Mouse (Mus musculus): ENCODE data around the gene Sh2d4b. TPM values are rescaled to one million over a fixed set of nuclear protein-coding genes. Genes with fewer than 3 reads are reported as not detected.

Sh2d4b gene
- 1.2 and 1.4 TPM in 2 replicates for polyA plus RNA-seq (2015; fragmentation: Nextera tagmentation; extraction: Ambion mirVana)

GRCm38 (mm10) chr14:40893196-40893595 lies at the start of gene Sh2d4b:
Gene Sh2d4b (minus strand): TSS chr14:40893266.
- WGBS: 76% methylated on average over 3 of the region's 3 CpGs
- no peaks in the 10 kb centered on the region for H3K27me3 ChIP-seq
- H3K9me3 ChIP-seq: no peaks in the 10 kb centered on the region
- no peak for ATAC-seq
- H3K36me3 ChIP-seq: no peaks in the 10 kb centered on the region
- no peak within 1 kb of the TSS for H3K9ac ChIP-seq (replicated peaks)
- H3K4me2 ChIP-seq (replicated peaks): no peak within 1 kb of the TSS
- H3K4me1 ChIP-seq (replicated peaks): peaks cover 7% of the 10 kb centered on the region
- H3K27ac ChIP-seq: no peak within 1 kb of the TSS
- no peak within 1 kb of the TSS for H3K4me3 ChIP-seq (replicated peaks)

- Histone ChIP-seq H3K4me2 (replicated peaks) (no peak overlapping the region), H3K27me3 (no peaks in the 10 kb centered on the region), H3K4me3 (replicated peaks) (no peak overlapping the region), H3K27ac (no peak overlapping the region), H3K36me3 (peaks cover 18% of the 10 kb centered on the region), H3K4me1 (replicated peaks) (no peaks in the 10 kb centered on the region), H3K9me3 (no peaks in the 10 kb centered on the region), H3K9ac (replicated peaks) (no peak overlapping the region)
- ATAC-seq: no peak
- 81% methylated on average over 2 of the region's 2 CpGs for WGBS
Observed at GRCm38 (mm10) chr14:40942429-40942828, 49.4 kb upstream of the Sh2d4b start.

- Histone ChIP-seq H3K27me3 (no peaks in the 10 kb centered on the region), H3K4me3 (replicated peaks) (no peak overlapping the region), H3K27ac (no peak overlapping the region), H3K9me3 (no peaks in the 10 kb centered on the region), H3K9ac (replicated peaks) (no peak overlapping the region), H3K4me1 (replicated peaks) (no peaks in the 10 kb centered on the region; the same call in 1 of the 2 replicates), H3K36me3 (no peaks in the 10 kb centered on the region), H3K4me2 (replicated peaks) (no peak overlapping the region)
- no peak for ATAC-seq
- 89% methylated on average over 11 of the region's 11 CpGs for WGBS
Observed at GRCm38 (mm10) chr14:40938380-40938987, 45.4 kb upstream of the Sh2d4b start.

- Histone ChIP-seq H3K4me1 (replicated peaks) (no peaks in the 10 kb centered on the region; the same call in 1 of the 2 replicates), H3K27me3 (no peaks in the 10 kb centered on the region), H3K9me3 (no peaks in the 10 kb centered on the region), H3K9ac (replicated peaks) (no peak overlapping the region), H3K27ac (no peak overlapping the region), H3K4me2 (replicated peaks) (no peak overlapping the region), H3K36me3 (peaks cover 5% of the 10 kb centered on the region; the same call in 1 of the 2 replicates), H3K4me3 (replicated peaks) (no peak overlapping the region)
- no peak for ATAC-seq
- 54% methylated on average over 4 of the region's 4 CpGs for WGBS
Observed at GRCm38 (mm10) chr14:40937052-40937451, 44.0 kb upstream of the Sh2d4b start.

GRCm38 (mm10) chr14:40935481-40935880 lies 42.4 kb upstream of the Sh2d4b start:
- WGBS: 89% methylated on average over 1 of the region's 1 CpGs

GRCm38 (mm10) chr14:40935054-40935453 lies 42.0 kb upstream of the Sh2d4b start:
- Histone ChIP-seq H3K27me3 (no peaks in the 10 kb centered on the region), H3K9me3 (no peaks in the 10 kb centered on the region), H3K4me1 (replicated peaks) (peaks cover 15% of the 10 kb centered on the region), H3K36me3 (peaks cover 5% of the 10 kb centered on the region; the same call in 1 of the 2 replicates), H3K4me2 (replicated peaks) (no peak overlapping the region), H3K27ac (no peak overlapping the region), H3K4me3 (replicated peaks) (no peak overlapping the region), H3K9ac (replicated peaks) (no peak overlapping the region)
- 89% methylated on average over 2 of the region's 2 CpGs for WGBS
- ATAC-seq: no peak

More at GRCm38 (mm10) chr14:40935481-40935880, 42.4 kb upstream of the Sh2d4b start:
- no peaks in the 10 kb centered on the region for H3K27me3 ChIP-seq
- no peak overlapping the region for H3K4me2 ChIP-seq (replicated peaks)
- H3K9ac ChIP-seq (replicated peaks): no peak overlapping the region
- no peak overlapping the region for H3K27ac ChIP-seq
- no peaks in the 10 kb centered on the region for H3K9me3 ChIP-seq
- H3K4me3 ChIP-seq (replicated peaks): no peak overlapping the region
- no peak for ATAC-seq
- H3K36me3 ChIP-seq: peaks cover 5% of the 10 kb centered on the region; the same call in 1 of the 2 replicates
- peaks cover 14% of the 10 kb centered on the region for H3K4me1 ChIP-seq (replicated peaks)

- H3K4me3 ChIP-seq (replicated peaks): no peak overlapping the region
- no peak overlapping the region for H3K9ac ChIP-seq (replicated peaks)
- no peaks in the 10 kb centered on the region for H3K27me3 ChIP-seq
- H3K36me3 ChIP-seq: peaks cover 5% of the 10 kb centered on the region; the same call in 1 of the 2 replicates
- no peaks in the 10 kb centered on the region for H3K9me3 ChIP-seq
- no peak overlapping the region for H3K4me2 ChIP-seq (replicated peaks)
- WGBS: 89% methylated on average over 7 of the region's 7 CpGs
- ATAC-seq: no peak
- no peak overlapping the region for H3K27ac ChIP-seq
- H3K4me1 ChIP-seq (replicated peaks): peaks cover 18% of the 10 kb centered on the region
Observed at GRCm38 (mm10) chr14:40933328-40933727, 40.3 kb upstream of the Sh2d4b start.

- Histone ChIP-seq H3K9me3 (no peaks in the 10 kb centered on the region), H3K27me3 (no peaks in the 10 kb centered on the region), H3K4me1 (replicated peaks) (peaks cover 18% of the 10 kb centered on the region), H3K4me3 (replicated peaks) (no peak overlapping the region), H3K36me3 (peaks cover 5% of the 10 kb centered on the region; the same call in 1 of the 2 replicates), H3K27ac (no peak overlapping the region), H3K4me2 (replicated peaks) (no peak overlapping the region), H3K9ac (replicated peaks) (no peak overlapping the region)
- 86% methylated on average over 9 of the region's 9 CpGs for WGBS
- ATAC-seq: no peak
Observed at GRCm38 (mm10) chr14:40932225-40932624, 39.2 kb upstream of the Sh2d4b start.

GRCm38 (mm10) chr14:40931115-40931829 lies 38.2 kb upstream of the Sh2d4b start:
- 63% methylated on average over 3 of the region's 3 CpGs for WGBS
- no peaks in the 10 kb centered on the region for H3K9me3 ChIP-seq
- no peak overlapping the region for H3K4me2 ChIP-seq (replicated peaks)
- H3K27ac ChIP-seq: no peak overlapping the region
- no peak overlapping the region for H3K9ac ChIP-seq (replicated peaks)
- no peak for ATAC-seq
- H3K36me3 ChIP-seq: peaks cover 5% of the 10 kb centered on the region; the same call in 1 of the 2 replicates
- H3K4me1 ChIP-seq (replicated peaks): peaks cover 18% of the 10 kb centered on the region
- no peaks in the 10 kb centered on the region for H3K27me3 ChIP-seq
- H3K4me3 ChIP-seq (replicated peaks): no peak overlapping the region

GRCm38 (mm10) chr14:40929943-40930342 lies 36.9 kb upstream of the Sh2d4b start:
- 95% methylated on average over 2 of the region's 2 CpGs for WGBS
- no peak overlapping the region for H3K27ac ChIP-seq
- no peak overlapping the region for H3K4me2 ChIP-seq (replicated peaks)
- peaks cover 18% of the 10 kb centered on the region for H3K4me1 ChIP-seq (replicated peaks)
- no peak overlapping the region for H3K9ac ChIP-seq (replicated peaks)
- ATAC-seq: no peak
- H3K4me3 ChIP-seq (replicated peaks): no peak overlapping the region
- H3K36me3 ChIP-seq: peaks cover 5% of the 10 kb centered on the region; the same call in 1 of the 2 replicates
- no peaks in the 10 kb centered on the region for H3K9me3 ChIP-seq
- no peaks in the 10 kb centered on the region for H3K27me3 ChIP-seq

GRCm38 (mm10) chr14:40928897-40929296 lies 35.8 kb upstream of the Sh2d4b start:
- 68% methylated on average over 5 of the region's 5 CpGs for WGBS
- peaks cover 18% of the 10 kb centered on the region for H3K4me1 ChIP-seq (replicated peaks)

GRCm38 (mm10) chr14:40927041-40927440 lies 34.0 kb upstream of the Sh2d4b start:
- ATAC-seq: no peak
- H3K27me3 ChIP-seq: no peaks in the 10 kb centered on the region
- no peak overlapping the region for H3K9ac ChIP-seq (replicated peaks)
- no peak overlapping the region for H3K4me3 ChIP-seq (replicated peaks)
- no peak overlapping the region for H3K4me2 ChIP-seq (replicated peaks)
- no peak overlapping the region for H3K27ac ChIP-seq
- H3K4me1 ChIP-seq (replicated peaks): peaks cover 18% of the 10 kb centered on the region
- WGBS: 83% methylated on average over 2 of the region's 2 CpGs
- H3K36me3 ChIP-seq: no peaks in the 10 kb centered on the region
- no peaks in the 10 kb centered on the region for H3K9me3 ChIP-seq

More at GRCm38 (mm10) chr14:40928897-40929296, 35.8 kb upstream of the Sh2d4b start:
- Histone ChIP-seq H3K9ac (replicated peaks) (no peak overlapping the region), H3K27me3 (no peaks in the 10 kb centered on the region), H3K4me2 (replicated peaks) (no peak overlapping the region), H3K4me3 (replicated peaks) (no peak overlapping the region), H3K36me3 (peaks cover 5% of the 10 kb centered on the region; the same call in 1 of the 2 replicates), H3K9me3 (no peaks in the 10 kb centered on the region), H3K27ac (no peak overlapping the region)
- ATAC-seq: no peak
